Mouse (Mus musculus) adrenal gland, adult 2 months (tissue): ENCODE results near the gene Gm21764. TPM values are rescaled to one million over a fixed set of nuclear protein-coding genes. Genes with fewer than 3 reads are reported as not detected.
"Not testable (repeated sequence)": the region's sequence is repeated elsewhere in the genome, so short reads cannot be mapped to it uniquely, and the experiment has no call there.

Source experiments
- DNase-seq: peaks from one replicate; pipeline ENCODE4 v3.0.0; 2021
- long read RNA-seq: library from polyadenylated mRNA; stranded (forward); transcript quantifications from one replicate; pipeline ENCODE4 v2.0.0, GENCODE M21; 2021
- polyA plus RNA-seq: library from polyadenylated mRNA; depleted of rRNA; stranded (reverse); fragments of >200 nt; gene quantifications from 2 replicates; pipeline ENCODE4 v1.2.3, GENCODE M21; 2012; rRNA removed
- total RNA-seq, 2 experiments: library from RNA; stranded (reverse); gene quantifications; 2 replicates each; pipeline ENCODE4 v1.2.3; 2021

The Gm21764 gene
- total RNA-seq (not detected), polyA plus RNA-seq (not detected in 2 replicates)
- long read RNA-seq, result 0 reads

- not testable (repeated sequence) for DNase-seq
Observed at GRCm38 (mm10) chrY:18061712-18062111, at the start of gene Gm21764. Gene Gm21764 (minus strand): TSS chrY:18061812.

- DNase-seq, result not testable (repeated sequence)
Observed at GRCm38 (mm10) chrY:18088816-18089215, 27.2 kb upstream of the Gm21764 start, which contains the start of gene Ssty1. Gene Ssty1 (plus strand): TSS chrY:18089116.

Other genes with a start within 250 kb of the Gm21764 start
- gene Gm21904, start 215.5 kb downstream of the Gm21764 start, total RNA-seq, result not detected
- gene Gm21904, start 215.5 kb downstream of the Gm21764 start, polyA plus RNA-seq, result not detected in 2 replicates
- not detected for gene Gm20772, start 187.1 kb downstream of the Gm21764 start, total RNA-seq
- gene Gm20772, start 187.1 kb downstream of the Gm21764 start, polyA plus RNA-seq, result not detected in 2 replicates
- not detected for gene Gm20831, start 187.1 kb downstream of the Gm21764 start, total RNA-seq
- not detected in 2 replicates for gene Gm20831, start 187.1 kb downstream of the Gm21764 start, polyA plus RNA-seq
- not detected for gene Srsy, start 124.5 kb downstream of the Gm21764 start, total RNA-seq
- gene Srsy, start 124.5 kb downstream of the Gm21764 start, polyA plus RNA-seq, result not detected in 2 replicates
- not detected for gene Ssty1, start 27.3 kb upstream of the Gm21764 start, total RNA-seq
- not detected in 2 replicates for gene Ssty1, start 27.3 kb upstream of the Gm21764 start, polyA plus RNA-seq